Mouse (Mus musculus): ENCODE results near the gene Six5.

DNA sequence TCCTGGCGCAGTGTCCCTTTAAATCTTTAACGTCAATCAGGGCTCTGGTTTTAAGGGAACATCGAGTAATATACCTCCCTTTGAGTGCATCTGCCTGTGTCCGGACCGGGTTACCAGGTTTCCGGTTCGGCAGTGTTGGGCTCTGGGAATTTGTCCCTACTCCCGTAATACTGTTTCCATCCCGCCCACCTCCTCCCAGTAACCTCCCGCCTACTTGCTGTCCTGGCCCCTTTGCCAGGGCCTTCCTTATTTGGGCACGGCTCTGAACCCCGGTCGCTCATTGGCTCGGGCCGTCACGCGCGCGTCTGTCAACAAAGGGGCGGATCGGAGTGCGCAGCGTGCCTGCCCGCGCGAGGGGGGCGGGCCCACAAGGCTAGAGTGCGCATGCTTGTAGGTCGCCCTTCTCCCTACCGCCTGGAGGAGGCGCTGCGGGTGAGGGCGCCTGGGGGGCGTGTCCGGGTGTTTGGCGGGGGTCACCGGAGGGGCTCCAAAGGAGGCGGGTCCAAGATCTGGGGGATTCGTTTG is 37.0 kb downstream of the Six5 start:
- TF ChIP-seq POLR2A (IDR thresholded peaks at IDR 0.05; ENCODE audit: low read depth, low read length), result no peak
- peak; percentile 66 for TF ChIP-seq CTCF (IDR thresholded peaks at IDR 0.05; ENCODE audit: extremely low read depth, insufficient read depth, insufficient read length, insufficient replicate concordance)

All from spleen, adult 2 months (tissue).